Mouse (Mus musculus): ENCODE measurements around the gene Shank2.

Shank2 gene

DNA sequence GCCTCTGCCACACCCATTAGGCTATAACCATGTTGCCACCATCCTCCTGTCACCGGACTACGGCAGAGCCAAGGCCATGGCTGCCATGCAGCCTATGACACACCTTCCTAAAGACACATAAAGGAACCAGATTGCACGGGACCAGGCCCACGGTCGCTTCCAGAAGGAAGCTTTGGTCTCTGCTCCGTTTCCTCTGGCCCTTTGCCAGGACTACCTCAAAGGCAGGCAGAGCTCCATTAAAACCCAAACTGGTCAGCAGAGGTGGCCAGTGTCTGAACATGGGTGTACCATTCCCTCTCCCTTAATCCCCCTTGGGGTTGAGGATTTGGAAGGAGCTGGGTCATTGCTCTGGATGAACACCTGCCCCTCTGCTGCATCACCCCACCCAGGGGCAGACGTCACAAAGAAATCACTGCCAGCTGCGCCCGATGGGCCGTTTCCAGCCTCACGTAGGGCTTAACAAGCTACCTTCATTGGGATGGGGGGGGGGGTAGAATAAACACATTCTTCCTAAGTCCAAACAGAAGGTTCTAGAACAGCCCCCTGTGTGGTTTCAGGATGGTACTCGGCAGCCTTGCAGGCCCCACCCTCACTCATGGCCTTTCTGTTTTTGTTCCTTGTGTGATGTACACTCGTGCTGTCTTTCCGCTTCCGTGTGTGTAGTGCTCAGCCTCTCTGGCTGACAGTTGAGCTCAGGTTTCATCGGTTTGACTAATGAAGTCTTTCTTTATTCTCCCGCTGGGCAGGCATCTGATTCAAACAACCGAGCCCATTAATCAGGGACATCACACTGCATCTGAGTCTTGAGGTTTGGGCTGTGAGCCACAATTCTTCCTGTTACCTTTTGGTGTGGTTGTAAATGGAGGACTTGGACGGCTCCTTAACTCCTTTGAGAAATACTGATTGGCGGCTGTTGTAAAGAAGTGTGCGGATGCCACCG is 410.5 kb downstream of the Shank2 start:
- DNase-seq (ENCODE audit: low read depth in 2 of 2, low spot score in 2 of 2) = no peak

DNA sequence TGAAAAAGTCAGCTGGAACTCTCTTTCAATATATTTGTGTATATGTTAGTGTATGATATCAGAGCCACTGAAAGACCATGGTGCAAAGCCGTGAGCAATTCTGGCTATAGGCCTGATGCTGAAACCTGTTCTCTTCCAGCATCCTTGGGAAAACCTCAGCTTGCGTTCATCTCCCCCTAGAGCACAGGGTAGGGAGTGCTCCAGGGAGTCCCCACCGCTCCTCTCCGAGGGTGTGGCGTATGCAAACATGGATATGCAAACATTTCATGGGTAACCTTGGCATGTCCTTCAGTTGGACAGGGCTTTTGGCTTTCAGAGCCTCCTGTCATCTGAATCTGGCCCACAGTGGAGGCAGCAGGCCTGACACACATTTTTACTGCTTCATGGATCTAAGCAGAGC is 412.9 kb downstream of the Shank2 start:
- no peak for DNase-seq (ENCODE audit: low read depth in 2 of 2, low spot score in 2 of 2)

DNA sequence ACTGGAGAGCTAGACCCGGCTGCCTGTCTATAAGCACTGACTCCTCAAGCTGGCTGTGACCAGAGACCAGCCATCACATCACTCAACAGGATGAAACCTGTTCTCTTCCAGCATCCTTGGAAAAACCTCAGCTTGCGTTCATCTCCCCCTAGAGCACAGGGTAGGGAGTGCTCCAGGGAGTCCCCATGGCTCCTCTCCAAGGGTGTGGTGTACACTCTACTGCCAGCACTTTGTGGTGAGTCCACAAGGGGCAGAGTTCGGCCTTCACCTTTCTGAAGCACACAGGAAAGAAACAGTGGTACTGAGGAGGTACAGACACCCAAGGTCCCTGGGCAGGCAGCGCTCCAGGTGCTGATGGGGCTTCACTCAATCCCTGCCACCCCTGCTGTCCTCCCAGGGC is 414.1 kb downstream of the Shank2 start:
- no peak for DNase-seq (ENCODE audit: low read depth in 2 of 2, low spot score in 2 of 2)

DNA sequence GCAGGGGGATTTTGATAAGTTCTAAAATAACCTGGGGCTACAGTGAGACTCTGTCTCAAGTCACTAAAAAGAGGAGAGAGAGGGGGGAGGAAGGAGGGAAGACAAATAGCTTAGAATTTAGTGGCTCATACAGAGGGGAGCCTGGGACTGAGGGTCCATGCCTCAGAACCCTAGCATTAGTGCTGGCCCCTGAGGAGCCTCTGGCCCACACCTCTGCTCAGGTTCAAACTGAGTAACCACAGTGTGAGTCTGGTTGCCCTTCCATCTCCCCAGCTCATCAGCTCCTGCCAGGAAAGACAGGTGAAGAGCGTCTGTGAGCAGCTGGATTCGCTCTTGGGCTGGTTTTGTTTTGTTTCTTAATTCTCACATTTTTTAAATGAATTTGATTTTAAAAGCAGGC is 415.5 kb downstream of the Shank2 start:
- no peak for DNase-seq (ENCODE audit: low read depth in 2 of 2, low spot score in 2 of 2)

DNA sequence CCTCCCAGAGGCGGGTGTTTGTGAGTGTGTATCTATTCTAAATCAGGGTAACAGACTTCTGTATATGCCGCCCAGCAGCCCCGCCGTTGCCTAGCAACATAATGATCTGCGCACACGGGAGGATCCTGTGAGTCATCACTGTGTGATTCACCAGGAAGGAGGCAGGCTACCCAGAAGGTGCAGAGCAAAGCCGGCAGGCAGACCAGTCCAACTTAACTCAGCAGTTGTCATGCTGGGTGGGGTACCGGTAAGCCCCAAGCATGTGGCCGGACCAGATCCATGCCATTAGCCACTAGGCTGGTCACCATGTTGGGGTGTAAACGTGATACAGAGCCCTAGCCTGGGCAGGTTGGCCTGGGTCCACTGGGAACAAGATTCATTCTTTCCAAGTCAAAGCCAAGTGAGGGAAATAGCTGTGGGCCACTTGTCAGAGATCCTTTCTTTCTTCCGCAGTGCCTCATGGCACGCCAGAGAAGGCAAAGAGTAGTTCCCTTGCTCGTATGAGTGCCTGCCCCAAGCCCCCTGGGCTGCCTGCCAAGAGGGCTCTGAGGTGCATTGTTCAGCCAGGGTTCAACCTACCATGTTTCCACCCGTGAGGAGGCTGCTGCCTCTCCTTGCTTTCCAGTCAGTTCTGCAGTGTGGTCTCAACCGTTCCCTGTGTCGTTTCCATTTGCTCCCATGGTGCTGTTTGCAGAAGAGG is 416.1 kb downstream of the Shank2 start:
- no peak for DNase-seq (ENCODE audit: low read depth in 2 of 2, low spot score in 2 of 2)

DNA sequence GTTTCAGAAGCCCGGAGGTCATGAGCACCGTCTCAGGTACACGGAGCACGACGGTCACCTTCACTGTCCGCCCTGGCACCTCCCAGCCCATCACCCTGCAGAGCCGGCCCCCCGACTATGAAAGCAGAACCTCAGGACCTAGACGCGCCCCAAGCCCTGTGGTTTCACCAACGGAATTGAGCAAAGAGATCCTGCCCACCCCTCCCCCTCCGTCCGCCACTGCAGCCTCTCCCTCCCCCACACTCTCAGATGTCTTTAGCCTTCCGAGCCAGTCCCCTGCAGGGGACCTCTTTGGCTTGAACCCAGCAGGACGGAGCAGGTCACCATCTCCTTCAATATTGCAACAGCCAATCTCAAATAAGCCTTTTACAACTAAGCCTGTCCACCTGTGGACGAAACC is 418.8 kb downstream of the Shank2 start:
- no peak for DNase-seq (ENCODE audit: low read depth in 2 of 2, low spot score in 2 of 2)

DNA sequence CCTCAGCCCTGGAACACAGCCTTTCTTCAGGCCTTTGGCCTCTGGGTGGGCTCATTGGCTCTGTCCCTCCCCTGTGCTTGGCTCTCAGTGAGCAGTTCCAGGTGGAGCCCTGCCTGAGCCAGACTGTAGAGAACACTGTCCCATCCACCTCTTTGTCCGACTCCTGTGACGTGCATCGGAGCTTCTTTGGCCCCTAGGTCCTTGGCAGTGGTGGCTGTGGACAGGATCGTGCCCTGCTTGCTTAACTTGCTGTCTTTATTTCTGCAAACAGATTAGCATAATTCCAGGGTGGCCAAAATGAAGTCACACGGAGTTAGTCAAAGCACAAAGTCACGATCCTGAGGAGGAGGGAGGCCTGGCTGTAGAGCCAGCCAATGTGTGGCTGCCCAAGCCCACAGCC is 419.8 kb downstream of the Shank2 start:
- no peak for DNase-seq (ENCODE audit: low read depth in 2 of 2, low spot score in 2 of 2)

DNA sequence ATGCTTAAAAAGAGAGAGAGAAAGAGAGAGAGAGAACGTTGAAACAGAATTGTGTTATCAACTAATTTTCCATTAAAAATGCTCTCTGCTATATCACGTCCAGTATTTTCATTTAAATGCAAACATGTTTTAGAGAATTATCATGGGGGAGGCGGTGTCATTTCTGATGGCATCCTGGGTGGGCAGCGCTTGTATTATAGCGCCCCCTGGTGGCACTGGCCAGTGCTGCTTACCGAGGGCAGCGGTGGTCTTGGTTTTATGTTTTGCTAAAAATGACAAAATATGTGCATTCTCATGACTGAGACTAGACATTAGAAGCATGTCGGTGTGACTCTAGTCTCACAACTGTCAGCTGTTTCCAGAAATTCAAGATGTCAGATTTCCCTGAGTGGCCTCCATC is 424.2 kb downstream of the Shank2 start:
- peak; percentile 23 to 40 for DNase-seq (ENCODE audit: low read depth in 2 of 2, low spot score in 2 of 2)

DNA sequence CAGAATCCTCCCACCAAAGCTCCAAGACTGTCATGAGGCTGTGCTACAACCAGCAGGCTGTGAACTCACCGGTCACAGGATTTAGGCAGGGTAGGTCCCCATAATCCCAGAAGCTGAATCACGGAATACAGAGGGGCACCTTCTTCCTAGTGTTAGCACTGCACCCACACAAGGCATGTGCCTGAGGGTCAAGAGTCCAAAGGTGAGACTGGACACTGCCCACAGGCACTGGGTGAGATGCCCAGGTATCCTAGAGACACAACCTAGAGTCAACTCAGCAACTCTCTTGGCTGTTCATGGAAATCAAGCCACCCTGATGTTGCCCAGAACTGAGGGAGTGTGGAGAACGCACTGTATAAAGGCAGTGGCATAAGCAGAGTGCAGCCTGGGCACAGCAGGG is 424.9 kb downstream of the Shank2 start:
- DNase-seq (ENCODE audit: low read depth in 2 of 2, low spot score in 2 of 2) = no peak

DNA sequence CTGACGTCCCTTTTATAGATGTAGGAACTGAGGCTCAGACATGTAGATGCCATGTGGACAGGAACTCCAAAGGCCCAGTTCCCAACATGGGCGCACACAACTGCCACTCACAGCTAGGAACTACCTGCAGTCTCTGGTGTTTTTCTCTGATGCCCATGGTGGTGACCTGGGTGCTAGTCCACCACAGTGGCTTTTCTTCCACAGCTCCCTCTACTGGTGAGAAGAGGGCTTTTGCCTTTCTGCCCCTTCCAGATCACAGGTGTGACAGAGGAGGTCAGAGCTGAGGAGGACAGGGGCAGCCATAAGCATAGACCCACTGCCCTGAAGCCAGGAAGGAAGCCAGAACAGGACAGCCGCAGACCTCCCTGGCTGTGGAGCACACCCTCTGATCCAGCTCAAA is 425.7 kb downstream of the Shank2 start:
- no peak for DNase-seq (ENCODE audit: low read depth in 2 of 2, low spot score in 2 of 2)

DNA sequence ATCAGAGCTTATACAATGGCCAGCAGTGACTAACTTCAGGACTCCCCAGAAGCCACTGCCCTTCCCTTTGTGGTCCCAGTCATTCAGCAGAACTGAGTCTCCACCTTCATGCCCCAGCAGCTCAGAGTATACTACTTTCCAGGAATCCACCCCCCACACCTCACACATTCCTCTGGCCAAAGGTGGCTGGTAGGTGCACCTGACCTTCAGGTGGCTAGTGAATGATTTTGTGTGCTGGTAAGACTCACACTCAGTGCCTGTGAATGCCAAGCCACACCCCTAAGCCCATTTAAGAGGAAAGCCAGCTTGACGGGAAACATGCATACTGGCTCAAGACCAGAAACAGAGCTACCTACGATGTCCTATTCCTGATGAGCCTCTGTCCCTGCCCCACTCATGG is 431.2 kb downstream of the Shank2 start:
- DNase-seq (ENCODE audit: low read depth in 2 of 2, low spot score in 2 of 2) = no peak

DNA sequence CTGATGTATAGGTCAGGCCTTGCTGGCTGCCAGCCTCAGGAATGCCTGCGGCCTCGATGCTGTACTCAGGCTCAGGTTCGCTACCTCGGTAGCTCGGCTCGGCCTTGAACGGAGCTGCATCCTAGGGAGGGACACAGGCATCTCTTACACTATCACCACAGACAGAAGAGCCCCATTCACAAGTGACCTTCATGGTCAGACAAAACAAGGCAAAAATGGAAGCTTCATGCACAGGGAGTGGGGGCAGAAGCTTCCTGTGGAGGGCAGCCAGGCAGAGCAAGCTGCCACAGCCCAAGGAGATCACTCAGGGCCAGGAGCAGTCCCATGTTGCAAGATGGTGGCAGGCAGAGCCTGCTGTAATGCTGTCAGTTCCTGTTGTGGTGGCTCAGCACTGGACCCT is 437.1 kb downstream of the Shank2 start:
- DNase-seq (ENCODE audit: low read depth in 2 of 2, low spot score in 2 of 2) = no peak

DNA sequence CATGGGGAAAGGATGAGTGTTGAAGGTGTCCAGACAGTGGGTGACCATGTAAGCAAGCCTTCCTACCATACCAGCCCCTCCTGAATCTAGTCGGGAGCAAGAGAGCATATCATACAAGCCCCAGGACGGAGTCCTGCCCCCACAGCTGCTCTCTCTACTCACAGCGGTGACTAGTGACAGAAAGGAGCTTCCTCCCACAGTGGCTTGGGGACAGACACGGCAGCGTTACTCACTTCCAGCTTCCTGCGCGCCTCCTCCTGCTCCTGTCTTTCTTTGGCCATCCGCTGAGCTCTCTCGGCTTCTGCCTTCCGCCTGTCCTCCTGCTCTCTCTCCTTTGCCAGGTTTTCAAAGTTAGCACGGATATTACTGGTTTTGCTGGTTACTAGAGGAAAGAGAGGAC is 439.7 kb downstream of the Shank2 start:
- no peak for DNase-seq (ENCODE audit: low read depth in 2 of 2, low spot score in 2 of 2)

DNA sequence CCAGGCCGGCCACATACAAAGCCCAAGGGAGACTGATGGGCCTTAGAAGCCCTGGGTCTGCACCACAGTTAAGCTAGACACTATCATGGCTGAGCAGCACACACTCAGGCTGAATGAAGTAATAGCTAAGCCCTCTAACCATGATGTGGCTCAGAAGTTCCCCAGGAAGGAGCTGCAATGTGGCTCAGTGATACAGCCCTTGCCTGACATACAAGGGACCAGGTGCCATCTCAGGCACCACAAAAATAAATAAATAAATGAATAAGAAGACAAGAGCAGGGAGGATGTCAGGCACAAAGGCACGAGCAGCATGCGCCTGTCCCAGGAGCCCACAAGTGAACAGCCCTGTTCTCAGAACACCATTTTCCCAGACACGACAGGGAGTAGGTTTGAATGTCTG is 440.2 kb downstream of the Shank2 start:
- DNase-seq (ENCODE audit: low read depth in 2 of 2, low spot score in 2 of 2) = no peak

DNA sequence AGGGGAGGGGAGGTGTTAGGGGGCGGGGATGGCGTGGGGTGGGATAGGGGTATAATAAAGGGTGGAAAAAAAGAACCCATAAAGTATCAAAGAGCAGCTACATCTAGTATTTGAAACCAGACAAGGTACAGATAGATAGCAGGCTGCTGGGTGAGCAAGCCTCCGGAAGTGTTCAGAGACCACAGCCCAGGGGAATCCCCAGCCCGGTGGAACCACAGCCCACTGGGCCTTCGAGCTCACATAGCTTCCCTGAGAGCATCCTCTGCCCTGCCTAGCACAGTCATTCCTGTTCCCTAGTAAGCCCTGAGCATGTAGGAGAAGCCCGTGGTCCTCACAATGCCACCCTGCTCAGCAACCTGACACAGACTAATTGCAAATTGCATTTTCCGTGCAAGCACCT is 443.1 kb downstream of the Shank2 start:
- DNase-seq (ENCODE audit: low read depth in 2 of 2, low spot score in 2 of 2) = peak; percentile 71

DNA sequence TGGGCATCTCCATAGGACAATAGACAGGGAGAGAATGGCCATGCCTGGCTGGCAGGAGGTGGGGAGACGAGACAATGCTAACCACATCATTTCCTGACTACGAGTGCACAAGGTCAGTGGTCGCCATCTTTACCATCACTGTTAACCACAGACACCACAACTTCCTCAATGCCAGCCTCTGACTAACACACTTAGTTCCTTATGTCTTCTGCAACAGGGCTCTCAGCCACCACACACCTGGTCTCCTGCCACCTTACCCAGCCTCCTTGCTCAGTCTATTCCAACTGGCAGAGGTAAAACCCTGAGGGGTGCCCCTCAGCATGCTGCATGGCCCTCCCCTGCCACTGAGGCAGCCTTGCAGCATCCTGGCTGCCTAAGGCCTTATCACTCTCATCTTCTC is 445.4 kb downstream of the Shank2 start:
- DNase-seq (ENCODE audit: low read depth in 2 of 2, low spot score in 2 of 2) = peak; percentile 11 to 39

DNA sequence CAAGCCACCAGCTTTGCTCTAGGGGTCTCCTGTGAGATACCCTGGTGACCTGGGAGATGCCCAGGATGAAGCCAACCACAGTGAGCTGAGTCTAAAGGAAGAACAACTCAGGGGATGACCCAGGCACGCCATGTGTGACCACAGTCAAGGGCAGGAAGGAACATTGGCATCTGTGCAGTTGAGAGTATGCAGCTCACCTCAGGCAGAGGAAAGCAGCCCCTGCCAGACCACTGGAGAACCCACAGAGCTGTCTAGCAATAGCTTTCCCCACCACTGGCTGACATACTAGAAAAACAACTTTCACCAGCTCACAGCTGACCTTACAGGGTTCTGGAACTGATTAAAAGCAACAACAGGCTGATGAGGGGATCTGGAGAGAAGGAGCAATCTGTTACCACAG is 446.5 kb downstream of the Shank2 start:
- no peak for DNase-seq (ENCODE audit: low read depth in 2 of 2, low spot score in 2 of 2)

DNA sequence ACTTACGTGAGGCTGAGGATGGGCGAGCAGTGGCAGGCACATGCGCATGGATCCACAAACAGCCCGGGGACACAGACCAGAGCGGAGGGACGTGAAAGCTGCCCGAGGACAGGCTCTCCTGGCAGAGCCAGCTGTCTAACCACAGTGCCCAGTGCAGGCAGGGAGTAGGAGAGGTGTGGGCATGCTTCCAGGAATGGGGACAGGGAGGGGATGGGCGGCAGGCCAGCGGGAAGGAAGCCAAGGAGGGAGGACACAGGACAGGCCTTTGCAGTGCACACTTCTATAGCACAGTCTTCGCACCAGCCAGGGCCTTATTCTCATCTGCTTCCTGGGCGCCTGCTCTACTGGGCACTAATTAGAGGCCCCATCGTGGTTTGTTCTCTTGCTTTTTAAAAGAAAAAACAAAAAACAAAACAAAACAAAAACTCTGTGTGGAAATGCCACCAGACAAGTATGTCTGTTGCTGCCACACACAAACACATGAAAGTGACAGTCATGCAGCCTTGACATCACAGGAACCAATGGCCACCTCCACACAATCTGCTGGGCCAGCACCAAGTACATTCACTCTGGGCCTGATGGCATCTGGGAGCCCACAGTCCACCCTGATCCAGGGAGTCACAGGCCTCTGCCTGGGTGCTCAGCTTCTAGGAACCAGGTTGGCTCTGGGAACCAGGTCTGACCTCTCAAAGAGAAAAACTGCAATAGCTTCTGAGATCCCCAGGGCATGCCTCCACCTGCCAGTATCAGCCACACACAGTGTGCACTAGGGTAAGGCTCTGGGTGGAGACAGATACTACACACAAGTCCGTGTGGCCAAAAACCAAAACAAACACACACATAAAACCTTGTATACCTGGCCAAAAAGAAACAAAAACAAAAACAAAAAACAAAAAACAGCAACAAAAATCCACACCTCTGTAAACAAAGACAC is 448.2 kb downstream of the Shank2 start:
- no peak for DNase-seq (ENCODE audit: low read depth in 2 of 2, low spot score in 2 of 2)

DNA sequence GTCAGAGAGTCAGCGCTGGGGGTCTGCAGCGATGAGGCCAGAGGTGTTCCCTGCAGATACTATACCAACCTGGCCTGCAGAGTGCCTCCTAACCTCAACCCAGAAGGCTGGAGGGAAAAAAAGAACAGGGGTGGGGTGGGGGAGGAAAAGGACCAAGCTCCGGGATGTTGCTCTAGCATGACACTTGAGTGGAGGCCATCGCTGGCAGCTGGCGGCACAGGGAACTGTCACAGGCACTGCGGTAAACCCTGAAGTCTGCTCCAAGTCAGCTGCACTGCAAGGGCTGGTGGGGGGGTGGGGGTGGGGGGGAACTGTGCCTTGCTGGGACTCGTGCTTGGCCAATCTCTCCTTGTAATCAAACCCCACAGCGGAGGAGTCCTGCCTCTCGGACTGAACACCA is 448.9 kb downstream of the Shank2 start:
- DNase-seq (ENCODE audit: low read depth in 2 of 2, low spot score in 2 of 2) = no peak

DNA sequence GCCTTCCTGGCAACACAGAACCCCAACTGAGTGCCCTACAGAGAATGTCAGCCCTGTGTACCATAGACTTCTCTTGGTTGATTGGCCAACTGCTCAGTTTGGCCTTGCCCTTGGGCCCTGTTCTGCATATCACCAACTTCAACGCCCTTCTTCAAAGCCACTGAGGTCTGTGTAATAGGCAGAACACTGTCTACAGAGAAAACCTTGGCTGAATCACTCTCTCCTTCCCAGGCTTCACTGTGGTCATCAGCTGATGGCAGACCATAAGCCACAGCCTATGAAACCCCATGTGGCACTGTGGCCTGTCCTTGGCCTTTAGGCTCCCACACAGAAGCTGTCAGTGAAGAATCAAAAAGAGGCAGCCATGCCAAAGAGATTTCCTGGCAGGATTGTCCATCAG is 457.2 kb downstream of the Shank2 start:
- DNase-seq (ENCODE audit: low read depth in 2 of 2, low spot score in 2 of 2) = no peak

DNA sequence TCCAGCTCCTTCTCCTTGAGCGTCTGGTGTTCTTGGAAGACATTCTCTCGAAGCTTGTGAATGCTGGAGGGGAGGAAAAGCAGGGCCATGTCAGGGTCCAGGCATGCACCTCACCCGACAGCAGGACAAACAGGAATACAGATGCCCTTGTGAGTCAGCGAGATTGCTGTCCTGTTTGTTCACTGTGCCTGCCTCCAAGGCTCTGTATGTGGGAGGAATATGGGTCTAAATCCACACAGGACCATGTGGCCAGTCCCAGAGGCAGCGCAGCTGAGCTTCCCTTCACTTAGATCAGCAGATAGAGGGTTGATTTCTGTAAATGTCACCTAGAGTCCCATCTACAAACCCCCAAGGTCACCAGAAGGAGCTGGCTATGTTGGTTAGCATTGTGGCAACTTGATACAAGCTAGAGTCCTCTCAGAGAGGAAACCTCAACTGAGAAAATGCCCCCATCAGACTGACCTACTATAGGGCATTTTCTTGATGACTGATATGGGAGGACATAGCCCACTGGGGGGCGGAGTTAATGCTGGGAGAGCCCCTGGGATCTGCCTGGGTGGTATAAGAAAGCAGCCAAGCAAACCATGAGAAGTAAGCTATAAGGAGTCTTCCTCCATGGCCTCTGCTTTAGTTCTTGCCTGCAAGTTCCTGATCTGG is 459.6 kb downstream of the Shank2 start:
- no peak for DNase-seq (ENCODE audit: low read depth in 2 of 2, low spot score in 2 of 2)

Measured in CD8-positive naive resting alpha-beta T cell, adult 2 months (primary cell).